Mouse (Mus musculus): ENCODE measurements around the gene Mup6. TPM values are rescaled to one million over a fixed set of nuclear protein-coding genes. Genes with fewer than 3 reads are reported as not detected.
"Not testable (repeated sequence)": the region's sequence is repeated elsewhere in the genome, so short reads cannot be mapped to it uniquely, and the experiment has no call there.

Gene Mup6
- not detected for total RNA-seq (2018; cell fraction: chromatin; rRNA removed)
- total RNA-seq (2018; cell fraction: cytosol; rRNA removed): not detected
- total RNA-seq (2018; cell fraction: nucleus; rRNA removed): not detected
- not detected in 3 replicates for polyA plus RNA-seq (2018)

- Histone ChIP-seq H3K36me3 (ENCODE audit: inconsistent target) (no peaks in the 10 kb centered on the region), H3K27ac (no peak within 1 kb of the TSS), H3K4me3 (ENCODE audit: inconsistent target) (no peak within 1 kb of the TSS), H3K79me2 (ENCODE audit: inconsistent target) (no peaks in the 10 kb centered on the region)
- 75% methylated on average over 3 of the region's 3 CpGs for WGBS (ENCODE audit: missing documents)
Measured at GRCm38 (mm10) chr4:59963405-59964344, at the start of gene Mup6. Gene Mup6, plus strand, starts transcription at chr4:59964294.

- no peaks in the 10 kb centered on the region for H3K79me2 ChIP-seq (ENCODE audit: inconsistent target)
Measured at GRCm38 (mm10) chr4:59914608-59915403, 49.3 kb upstream of the Mup6 start, which contains the start of gene Slc46a2. Gene Slc46a2, minus strand, starts transcription at chr4:59915056.

GRCm38 (mm10) chr4:59917966-59918365 lies 46.1 kb upstream of the Mup6 start:
- no peak overlapping the region for H3K4me3 ChIP-seq (ENCODE audit: inconsistent target)
- H3K27ac ChIP-seq: no peak overlapping the region
- WGBS (ENCODE audit: missing documents): 55% methylated on average over 3 of the region's 3 CpGs
- H3K36me3 ChIP-seq (ENCODE audit: inconsistent target): no peaks in the 10 kb centered on the region
- no peaks in the 10 kb centered on the region for H3K79me2 ChIP-seq (ENCODE audit: inconsistent target)

More at GRCm38 (mm10) chr4:59914608-59915403, 49.3 kb upstream of the Mup6 start, which contains the start of gene Slc46a2:
- WGBS (ENCODE audit: missing documents): 31% methylated on average over 22 of the region's 22 CpGs
- Histone ChIP-seq H3K36me3 (ENCODE audit: inconsistent target) (no peaks in the 10 kb centered on the region), H3K27ac (no peak within 1 kb of the TSS), H3K4me3 (ENCODE audit: inconsistent target) (no peak within 1 kb of the TSS)

- WGBS (ENCODE audit: missing documents): 92% methylated on average over 9 of the region's 9 CpGs
- H3K27ac ChIP-seq: no peak overlapping the region
- no peaks in the 10 kb centered on the region for H3K36me3 ChIP-seq (ENCODE audit: inconsistent target)
- no peaks in the 10 kb centered on the region for H3K79me2 ChIP-seq (ENCODE audit: inconsistent target)
- no peak overlapping the region for H3K4me3 ChIP-seq (ENCODE audit: inconsistent target)
Measured at GRCm38 (mm10) chr4:59925082-59925481, 39.0 kb upstream of the Mup6 start.

GRCm38 (mm10) chr4:59927666-59928065 lies 36.4 kb upstream of the Mup6 start:
- no peak overlapping the region for H3K27ac ChIP-seq
- H3K79me2 ChIP-seq (ENCODE audit: inconsistent target): no peaks in the 10 kb centered on the region
- no peaks in the 10 kb centered on the region for H3K36me3 ChIP-seq (ENCODE audit: inconsistent target)
- 76% methylated on average over 3 of the region's 3 CpGs for WGBS (ENCODE audit: missing documents)
- no peak overlapping the region for H3K4me3 ChIP-seq (ENCODE audit: inconsistent target)

- H3K36me3 ChIP-seq (ENCODE audit: inconsistent target): no peaks in the 10 kb centered on the region
- H3K4me3 ChIP-seq (ENCODE audit: inconsistent target): no peak overlapping the region
- no peak overlapping the region for H3K27ac ChIP-seq
- no peaks in the 10 kb centered on the region for H3K79me2 ChIP-seq (ENCODE audit: inconsistent target)
- WGBS (ENCODE audit: missing documents): 2% methylated on average over 6 of the region's 6 CpGs
Measured at GRCm38 (mm10) chr4:59928347-59928746, 35.7 kb upstream of the Mup6 start.

GRCm38 (mm10) chr4:59932505-59933281 lies 31.4 kb upstream of the Mup6 start:
- Histone ChIP-seq H3K36me3 (ENCODE audit: inconsistent target) (no peaks in the 10 kb centered on the region), H3K27ac (no peak overlapping the region), H3K4me3 (ENCODE audit: inconsistent target) (no peak overlapping the region), H3K79me2 (ENCODE audit: inconsistent target) (no peaks in the 10 kb centered on the region)
- 72% methylated on average over 6 of the region's 6 CpGs for WGBS (ENCODE audit: missing documents)

GRCm38 (mm10) chr4:59937543-59937942 lies 26.6 kb upstream of the Mup6 start:
- Histone ChIP-seq H3K79me2 (ENCODE audit: inconsistent target) (no peaks in the 10 kb centered on the region), H3K27ac (no peak overlapping the region), H3K4me3 (ENCODE audit: inconsistent target) (no peak overlapping the region), H3K36me3 (ENCODE audit: inconsistent target) (no peaks in the 10 kb centered on the region)
- 56% methylated on average over 2 of the region's 2 CpGs for WGBS (ENCODE audit: missing documents)

- WGBS (ENCODE audit: missing documents): 95% methylated on average over 2 of the region's 3 CpGs
- Histone ChIP-seq H3K79me2 (ENCODE audit: inconsistent target) (no peaks in the 10 kb centered on the region), H3K27ac (no peak within 1 kb of the TSS), H3K36me3 (ENCODE audit: inconsistent target) (no peaks in the 10 kb centered on the region), H3K4me3 (ENCODE audit: inconsistent target) (no peak within 1 kb of the TSS)
Measured at GRCm38 (mm10) chr4:59960610-59961009, 3.5 kb upstream of the Mup6 start, which contains the start of gene Mup4. Gene Mup4, minus strand, starts transcription at chr4:59960710.

- H3K4me3 ChIP-seq (ENCODE audit: inconsistent target); H3K27ac ChIP-seq; H3K36me3 ChIP-seq (ENCODE audit: inconsistent target); H3K79me2 ChIP-seq (ENCODE audit: inconsistent target): not testable (repeated sequence)
Measured at GRCm38 (mm10) chr4:59997894-59998293, 33.8 kb downstream of the Mup6 start.

GRCm38 (mm10) chr4:60020141-60020540 lies 56.0 kb downstream of the Mup6 start:
- H3K79me2 ChIP-seq (ENCODE audit: inconsistent target); H3K4me3 ChIP-seq (ENCODE audit: inconsistent target); H3K36me3 ChIP-seq (ENCODE audit: inconsistent target); H3K27ac ChIP-seq: not testable (repeated sequence)
- 92% methylated on average over 6 of the region's 7 CpGs for WGBS (ENCODE audit: missing documents)

- H3K27ac ChIP-seq; H3K79me2 ChIP-seq (ENCODE audit: inconsistent target); H3K36me3 ChIP-seq (ENCODE audit: inconsistent target); H3K4me3 ChIP-seq (ENCODE audit: inconsistent target): not testable (repeated sequence)
- WGBS (ENCODE audit: missing documents): 63% methylated on average over 4 of the region's 13 CpGs
Measured at GRCm38 (mm10) chr4:60029334-60030111, 65.4 kb downstream of the Mup6 start.

Measured in macrophage (primary cell).